Mouse (Mus musculus) midbrain, embryonic 16.5 days (tissue): ENCODE results near the gene Pkn1. TPM values are rescaled to one million over a fixed set of nuclear protein-coding genes. Genes with fewer than 3 reads are reported as not detected.

Experiments
- ATAC-seq: fragments of 200-750 bp; cut with Nextera tagmentation; 2 replicates; pipeline ENCODE4 v1.8.0; 2017; ENCODE audit warnings: moderate TSS enrichment
- H3K27ac ChIP-seq: fragments of 300-500 bp; sonication (generic); 2 replicates; pipeline ENCODE4 v1.5.1; 2014; ENCODE audit warnings: mild to moderate bottlenecking, low read length, mixed read lengths
- H3K27me3 ChIP-seq: fragments of 300-500 bp; sonication (generic); 2 replicates; pipeline ENCODE4 v1.6.1; 2014; ENCODE audit warnings: low read depth, low read length, mixed read lengths; ENCODE audit not compliant: control insufficient read depth, insufficient read depth
- H3K36me3 ChIP-seq: fragments of 300-500 bp; sonication (generic); 2 replicates; pipeline ENCODE4 v1.6.1; 2014; ENCODE audit warnings: mild to moderate bottlenecking, low read length, moderate library complexity, mixed read lengths; ENCODE audit not compliant: control insufficient read depth, insufficient read depth
- H3K4me1 ChIP-seq: fragments of 300-500 bp; sonication (generic); 2 replicates; pipeline ENCODE4 v1.6.1; 2014; ENCODE audit warnings: mild to moderate bottlenecking, low read length, mixed read lengths; ENCODE audit not compliant: control insufficient read depth, insufficient read depth
- H3K4me2 ChIP-seq: fragments of 300-500 bp; sonication (generic); 2 replicates; pipeline ENCODE4 v1.6.1; 2014; ENCODE audit warnings: mild to moderate bottlenecking, low read length, mixed read lengths
- H3K4me3 ChIP-seq: fragments of 300-500 bp; sonication (generic); 2 replicates; pipeline ENCODE4 v1.5.1; 2014; ENCODE audit warnings: low read depth, mild to moderate bottlenecking, low read length, moderate library complexity, mixed read lengths
- H3K9ac ChIP-seq: fragments of 300-500 bp; sonication (generic); 2 replicates; pipeline ENCODE4 v1.6.1; 2014; ENCODE audit warnings: low read depth, low read length, mixed read lengths
- H3K9me3 ChIP-seq: fragments of 300-500 bp; sonication (generic); replicated peaks from 2 replicates; pipeline ENCODE4 v1.6.1; 2014; ENCODE audit warnings: mild to moderate bottlenecking, low read length, mixed read lengths; ENCODE audit not compliant: control insufficient read depth, poor library complexity, severe bottlenecking
- WGBS: fragments of 180-500 bp; shearing (Covaris S2); extraction: QIAGEN DNeasy Blood & Tissue Kit; methylation state at CpG from one replicate; pipeline ENCODE4 v1.1.7; 2014; 5-methylcytosine and 5-hydroxymethylcytosine counted together
- polyA plus RNA-seq: library from polyadenylated mRNA; unstranded; fragments of >200 nt; fragmentation: Nextera tagmentation; extraction: Ambion mirVana; gene quantifications from 2 replicates; pipeline ENCODE4 v1.2.1, GENCODE M21; 2015

Gene Pkn1
- polyA plus RNA-seq, 1 experiment from 2014 or later, result 27.4 TPM

GRCm38 (mm10) chr8:83725521-83726102, 26.6 kb upstream of the Pkn1 start:
- no peak for ATAC-seq
- 95% methylated on average over 8 of the region's 8 CpGs for WGBS
- no peak overlapping the region for H3K27ac ChIP-seq

GRCm38 (mm10) chr8:83724697-83725482, 25.9 kb upstream of the Pkn1 start:
- H3K4me3 ChIP-seq, result no peak overlapping the region
- no peaks in the 10 kb centered on the region for H3K4me1 ChIP-seq
- H3K4me2 ChIP-seq, result no peak overlapping the region
- no peaks in the 10 kb centered on the region for H3K27me3 ChIP-seq
- H3K9ac ChIP-seq, result no peak overlapping the region
- no peak overlapping the region for H3K27ac ChIP-seq
- peak; percentile 40 for ATAC-seq
- H3K9me3 ChIP-seq, result no peaks in the 10 kb centered on the region
- 44% methylated on average over 15 of the region's 15 CpGs for WGBS
- H3K36me3 ChIP-seq, result peaks cover 38% of the 10 kb centered on the region

More at GRCm38 (mm10) chr8:83725521-83726102, 26.6 kb upstream of the Pkn1 start:
- Histone ChIP-seq H3K4me1 (no peaks in the 10 kb centered on the region), H3K4me3 (no peak overlapping the region), H3K36me3 (peaks cover 34% of the 10 kb centered on the region), H3K9me3 (no peaks in the 10 kb centered on the region), H3K9ac (no peak overlapping the region), H3K27me3 (no peaks in the 10 kb centered on the region), H3K4me2 (no peak overlapping the region)

- H3K27ac ChIP-seq, result no peak overlapping the region
- peaks cover 38% of the 10 kb centered on the region for H3K36me3 ChIP-seq
- no peaks in the 10 kb centered on the region for H3K9me3 ChIP-seq
- H3K4me1 ChIP-seq, result no peaks in the 10 kb centered on the region
- no peaks in the 10 kb centered on the region for H3K27me3 ChIP-seq
- H3K4me3 ChIP-seq, result no peak overlapping the region
- H3K9ac ChIP-seq, result no peak overlapping the region
- WGBS, result 82% methylated on average over 11 of the region's 11 CpGs
- ATAC-seq, result no peak
- H3K4me2 ChIP-seq, result no peak overlapping the region
Measured at GRCm38 (mm10) chr8:83723447-83724083, 24.6 kb upstream of the Pkn1 start.

GRCm38 (mm10) chr8:83722631-83723030, 23.7 kb upstream of the Pkn1 start:
- H3K27ac ChIP-seq, result no peak overlapping the region
- no peak overlapping the region for H3K4me3 ChIP-seq
- peaks cover 38% of the 10 kb centered on the region for H3K36me3 ChIP-seq
- no peaks in the 10 kb centered on the region for H3K9me3 ChIP-seq
- 88% methylated on average over 12 of the region's 12 CpGs for WGBS
- no peak overlapping the region for H3K9ac ChIP-seq
- H3K4me2 ChIP-seq, result no peak overlapping the region
- H3K4me1 ChIP-seq, result no peaks in the 10 kb centered on the region; the same call in 1 of the 2 replicates
- no peak for ATAC-seq
- no peaks in the 10 kb centered on the region for H3K27me3 ChIP-seq

GRCm38 (mm10) chr8:83721405-83722025, 22.5 kb upstream of the Pkn1 start:
- Histone ChIP-seq H3K4me1 (peaks cover 10% of the 10 kb centered on the region), H3K36me3 (peaks cover 38% of the 10 kb centered on the region), H3K27me3 (no peaks in the 10 kb centered on the region), H3K4me3 (no peak overlapping the region), H3K9me3 (no peaks in the 10 kb centered on the region), H3K4me2 (no peak overlapping the region), H3K27ac (no peak overlapping the region), H3K9ac (no peak overlapping the region)
- ATAC-seq, result no peak
- 92% methylated on average over 25 of the region's 25 CpGs for WGBS

GRCm38 (mm10) chr8:83719693-83720092, 20.7 kb upstream of the Pkn1 start:
- Histone ChIP-seq H3K27me3 (no peaks in the 10 kb centered on the region), H3K27ac (no peak overlapping the region), H3K4me2 (no peak overlapping the region), H3K9me3 (no peaks in the 10 kb centered on the region), H3K36me3 (peaks cover 32% of the 10 kb centered on the region), H3K4me1 (peaks cover 17% of the 10 kb centered on the region), H3K9ac (no peak overlapping the region), H3K4me3 (no peak overlapping the region)
- no peak for ATAC-seq
- WGBS, result 81% methylated on average over 2 of the region's 2 CpGs

GRCm38 (mm10) chr8:83719048-83719447, 20.1 kb upstream of the Pkn1 start:
- H3K36me3 ChIP-seq, result peaks cover 32% of the 10 kb centered on the region
- H3K4me2 ChIP-seq, result no peak overlapping the region
- 94% methylated on average over 2 of the region's 2 CpGs for WGBS
- no peak overlapping the region for H3K4me3 ChIP-seq
- no peak overlapping the region for H3K9ac ChIP-seq
- no peaks in the 10 kb centered on the region for H3K9me3 ChIP-seq
- H3K27ac ChIP-seq, result no peak overlapping the region
- H3K4me1 ChIP-seq, result peaks cover 17% of the 10 kb centered on the region
- ATAC-seq, result no peak
- no peaks in the 10 kb centered on the region for H3K27me3 ChIP-seq

- ATAC-seq, result no peak
- Histone ChIP-seq H3K4me2 (peak overlapping the region; percentile 68), H3K4me1 (peaks cover 17% of the 10 kb centered on the region), H3K27me3 (no peaks in the 10 kb centered on the region), H3K9me3 (no peaks in the 10 kb centered on the region), H3K9ac (no peak overlapping the region), H3K27ac (no peak overlapping the region), H3K36me3 (peaks cover 13% of the 10 kb centered on the region), H3K4me3 (peak overlapping the region; percentile 92)
- WGBS, result 67% methylated on average over 2 of the region's 2 CpGs
Measured at GRCm38 (mm10) chr8:83716563-83716962, 17.6 kb upstream of the Pkn1 start.
